Mouse (Mus musculus) cerebellum, adult 2 months (tissue): ENCODE measurements around the gene Trp53tg5. TPM values are rescaled to one million over a fixed set of nuclear protein-coding genes. Genes with fewer than 3 reads are reported as not detected.

Source experiments
- DNase-seq, 2 experiments: peaks; one replicate each; pipeline ENCODE4 v3.0.0; 2021
- H3K27ac ChIP-seq: fragments of 200-500 bp; 2 replicates; pipeline ENCODE4 v1.5.1; 2012; ENCODE audit warnings: low read length, control low read depth, inconsistent platforms; ENCODE audit not compliant: insufficient read depth
- H3K27me3 ChIP-seq: fragments of 200-500 bp; 2 replicates; pipeline ENCODE4 v1.6.1; 2012; ENCODE audit warnings: inconsistent platforms, mild to moderate bottlenecking, low read length, moderate library complexity; ENCODE audit not compliant: control insufficient read depth, insufficient read depth
- H3K4me1 ChIP-seq: fragments of 200-500 bp; 2 replicates; pipeline ENCODE4 v1.6.1; 2011; ENCODE audit warnings: low read length; ENCODE audit not compliant: control insufficient read depth, insufficient read depth
- H3K4me3 ChIP-seq: fragments of 200-500 bp; replicated peaks from 2 replicates; pipeline ENCODE3; 2011; ENCODE audit warnings: mild to moderate bottlenecking, low read depth, low read length, control low read depth; ENCODE audit not compliant: insufficient read depth
- CTCF ChIP-seq: fragments of 200-500 bp; IDR thresholded peaks from 2 replicates; pipeline ENCODE4 v1.5.1; 2011; ENCODE audit warnings: low read depth, mild to moderate bottlenecking, control low read depth, low read length, moderate library complexity, borderline replicate concordance; ENCODE audit not compliant: insufficient read depth
- POLR2A ChIP-seq: fragments of 200-500 bp; IDR thresholded peaks from 2 replicates; pipeline ENCODE4 v1.6.1; 2011; ENCODE audit warnings: low read length, control low read depth, borderline replicate concordance; ENCODE audit not compliant: insufficient read depth
- WGBS: fragments of 180-500 bp; shearing (Covaris S2); methylation state at CpG from one replicate; pipeline ENCODE4 v1.1.7; 2018; 5-methylcytosine and 5-hydroxymethylcytosine counted together
- polyA plus RNA-seq: library from polyadenylated mRNA; depleted of rRNA; stranded (reverse); fragments of >200 nt; gene quantifications from 2 replicates; pipeline ENCODE4 v1.2.3, GENCODE M21; 2012

The Trp53tg5 gene
- polyA plus RNA-seq, 1 experiment = not detected

- Histone ChIP-seq H3K27me3 (no peaks in the 10 kb centered on the region), H3K4me3 (no peak overlapping the region), H3K27ac (0 out of 2 replicates have a peak overlapping the region, but pooled peaks have one; percentile 72), H3K4me1 (no peaks in the 10 kb centered on the region)
- TF ChIP-seq POLR2A = no peak
- no peak for TF ChIP-seq CTCF
- DNase-seq = no peak
- WGBS = 37% methylated on average over 9 of the region's 9 CpGs
Measured at GRCm38 (mm10) chr2:164515897-164516296, 42.4 kb upstream of the Trp53tg5 start.

- no peak for DNase-seq
- Histone ChIP-seq H3K27me3 (no peaks in the 10 kb centered on the region), H3K4me1 (no peaks in the 10 kb centered on the region), H3K4me3 (no peak overlapping the region), H3K27ac (no peak overlapping the region)
- 83% methylated on average over 3 of the region's 3 CpGs for WGBS
- no peak for TF ChIP-seq POLR2A
- no peak for TF ChIP-seq CTCF
Measured at GRCm38 (mm10) chr2:164514916-164515315, 41.4 kb upstream of the Trp53tg5 start.

- Histone ChIP-seq H3K27ac (no peak overlapping the region), H3K27me3 (no peaks in the 10 kb centered on the region), H3K4me1 (no peaks in the 10 kb centered on the region), H3K4me3 (no peak overlapping the region)
- DNase-seq = no peak
- WGBS = 65% methylated on average over 8 of the region's 8 CpGs
- no peak for TF ChIP-seq POLR2A
- TF ChIP-seq CTCF = no peak
Measured at GRCm38 (mm10) chr2:164513389-164513788, 39.9 kb upstream of the Trp53tg5 start.

- WGBS = 70% methylated on average over 12 of the region's 14 CpGs
- H3K27ac ChIP-seq = no peak overlapping the region
- TF ChIP-seq POLR2A (no peak), CTCF (no peak)
Measured at GRCm38 (mm10) chr2:164512121-164512909, 38.8 kb upstream of the Trp53tg5 start.

GRCm38 (mm10) chr2:164510621-164511190 lies 37.2 kb upstream of the Trp53tg5 start:
- no peak for DNase-seq
- TF ChIP-seq CTCF = no peak
- TF ChIP-seq POLR2A = no peak
- Histone ChIP-seq H3K27ac (no peak overlapping the region), H3K4me3 (no peak overlapping the region), H3K27me3 (no peaks in the 10 kb centered on the region), H3K4me1 (no peaks in the 10 kb centered on the region)
- WGBS = 42% methylated on average over 5 of the region's 5 CpGs

More at GRCm38 (mm10) chr2:164512121-164512909, 38.8 kb upstream of the Trp53tg5 start:
- Histone ChIP-seq H3K27me3 (no peaks in the 10 kb centered on the region), H3K4me3 (no peak overlapping the region), H3K4me1 (no peaks in the 10 kb centered on the region)
- DNase-seq = no peak

- Histone ChIP-seq H3K27me3 (no peaks in the 10 kb centered on the region), H3K27ac (no peak overlapping the region), H3K4me1 (no peaks in the 10 kb centered on the region), H3K4me3 (no peak overlapping the region)
- DNase-seq = no peak
- WGBS = 72% methylated on average over 19 of the region's 19 CpGs
- no peak for TF ChIP-seq POLR2A
- TF ChIP-seq CTCF = no peak
Measured at GRCm38 (mm10) chr2:164507811-164508210, 34.3 kb upstream of the Trp53tg5 start.

- 95% methylated on average over 4 of the region's 4 CpGs for WGBS
- Histone ChIP-seq H3K4me1 (no peaks in the 10 kb centered on the region), H3K27ac (no peak overlapping the region), H3K27me3 (no peaks in the 10 kb centered on the region), H3K4me3 (no peak overlapping the region)
- DNase-seq = no peak
- no peak for TF ChIP-seq CTCF
- TF ChIP-seq POLR2A = no peak
Measured at GRCm38 (mm10) chr2:164505619-164506347, 32.3 kb upstream of the Trp53tg5 start.

- TF ChIP-seq POLR2A (no peak), CTCF (no peak)
- DNase-seq = no peak
- WGBS = 97% methylated on average over 3 of the region's 3 CpGs
Measured at GRCm38 (mm10) chr2:164504919-164505318, 31.4 kb upstream of the Trp53tg5 start.

More at GRCm38 (mm10) chr2:164504919-164505318, 31.4 kb upstream of the Trp53tg5 start:
- no peaks in the 10 kb centered on the region for H3K27me3 ChIP-seq
- no peak overlapping the region for H3K27ac ChIP-seq
- no peak overlapping the region for H3K4me3 ChIP-seq
- H3K4me1 ChIP-seq = 0 out of 2 replicates have a peak, but pooled peaks cover 3% of the 10 kb centered on the region
